Mouse (Mus musculus) subcutaneous adipose tissue, adult 2 months (tissue): ENCODE results near the gene Sectm1b. TPM values are rescaled to one million over a fixed set of nuclear protein-coding genes. Genes with fewer than 3 reads are reported as not detected.

Experiments
- polyA plus RNA-seq: library from polyadenylated mRNA; depleted of rRNA; stranded (reverse); fragments of >200 nt; gene quantifications from 2 replicates; pipeline ENCODE4 v1.2.3, GENCODE M21; 2012; ENCODE audit warnings: low replicate concordance; rRNA removed

Gene Sectm1b
- polyA plus RNA-seq: 3.2 TPM in 1 of 2 replicates, not detected in the other

DNA sequence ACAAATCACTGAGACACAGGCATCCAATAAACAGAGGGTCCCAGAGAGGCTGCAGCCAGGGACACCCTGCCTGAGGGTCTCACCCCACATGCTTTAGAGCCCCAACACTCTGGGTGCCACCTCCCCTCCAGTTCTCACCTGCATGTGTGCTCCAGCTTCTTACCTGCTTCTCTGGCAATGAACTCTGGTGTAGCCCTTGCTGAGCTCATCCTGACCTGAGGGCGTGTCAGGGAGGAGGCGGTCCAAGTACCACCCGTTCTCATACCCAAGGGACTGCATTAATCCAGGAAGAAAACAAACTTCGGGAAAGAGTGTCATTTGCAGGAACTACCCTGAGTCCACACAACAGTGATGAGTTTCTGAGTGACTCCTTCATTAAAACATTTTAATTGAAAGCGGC is at the start of gene Sectm1b:
Gene Sectm1b (minus strand): TSS at position 191 of the 400 bp plus-strand sequence.

GRCm38 (mm10) chr11:121081120-121081519 is 17.8 kb upstream of the Sectm1b start, which contains the start of gene Sectm1a:
TSS of gene Sectm1a (minus strand) at chr11:121081220.

GRCm38 (mm10) chr11:121039302-121039701 is 24.1 kb downstream of the Sectm1b start, which contains the start of gene Cd7:
TSS of gene Cd7 (minus strand) at chr11:121039418.

Other genes with a start within 250 kb of the Sectm1b start
- gene Fasn, start 239.0 kb downstream of the Sectm1b start, polyA plus RNA-seq: 8,340 and 15,875 TPM in 2 replicates
- 1.6 and 5.9 TPM in 2 replicates for gene Ccdc57, start 130.7 kb downstream of the Sectm1b start, polyA plus RNA-seq
- gene Slc16a3, start 115.1 kb downstream of the Sectm1b start, polyA plus RNA-seq: 2.2 and 13.6 TPM in 2 replicates
- gene Csnk1d, start 72.2 kb downstream of the Sectm1b start, polyA plus RNA-seq: 67.7 and 113 TPM in 2 replicates
- 2.0 and 6.1 TPM in 2 replicates for gene Cd7, start 24.2 kb downstream of the Sectm1b start, polyA plus RNA-seq
- gene Sectm1a, start 17.7 kb upstream of the Sectm1b start, polyA plus RNA-seq: 0.21 and 1.2 TPM in 2 replicates
- not detected in 2 replicates for gene Tex19.2, start 55.1 kb upstream of the Sectm1b start, polyA plus RNA-seq
- 0.09 TPM in 1 of 2 replicates, not detected in the other for gene Tex19.1, start 82.6 kb upstream of the Sectm1b start, polyA plus RNA-seq
- gene Uts2r, start 96.7 kb upstream of the Sectm1b start, polyA plus RNA-seq: 0.06 TPM in 1 of 2 replicates, not detected in the other
- 14.6 and 22.0 TPM in 2 replicates for gene Hexdc, start 140.9 kb upstream of the Sectm1b start, polyA plus RNA-seq
- 13.7 and 16.6 TPM in 2 replicates for gene Ogfod3, start 141.1 kb upstream of the Sectm1b start, polyA plus RNA-seq
- 24.4 and 38.6 TPM in 2 replicates for gene Cybc1, start 165.8 kb upstream of the Sectm1b start, polyA plus RNA-seq
- 32.7 and 35.6 TPM in 2 replicates for gene Narf, start 173.7 kb upstream of the Sectm1b start, polyA plus RNA-seq
- 31.9 and 52.8 TPM in 2 replicates for gene Foxk2, start 196.4 kb upstream of the Sectm1b start, polyA plus RNA-seq